Mouse (Mus musculus): ENCODE results near the gene Cenpa. TPM values are rescaled to one million over a fixed set of nuclear protein-coding genes. Genes with fewer than 3 reads are reported as not detected.

Cenpa gene
- polyA plus RNA-seq, 1 experiment from 2014 or later = 454 TPM

DNA sequence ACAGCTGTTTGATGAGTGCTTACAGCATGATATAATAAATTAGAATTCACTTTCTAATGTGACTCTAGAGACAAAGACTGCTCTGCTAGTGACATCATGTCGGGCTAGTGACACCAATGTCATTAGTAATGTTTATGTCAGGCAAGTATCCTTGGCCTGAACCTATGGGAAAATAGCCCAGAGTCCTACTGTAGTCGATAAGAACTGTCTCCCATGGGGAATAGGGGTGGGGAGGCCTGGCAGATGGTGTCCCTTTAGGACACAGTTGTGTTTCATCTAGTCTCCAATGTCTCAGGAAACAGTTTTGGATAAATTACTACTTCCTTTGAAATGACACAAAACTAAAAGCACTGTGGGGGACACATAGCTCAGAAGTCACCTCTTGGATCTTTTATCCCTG lies 20.5 kb upstream of the Cenpa start:
- Histone ChIP-seq H3K9ac (no peak overlapping the region), H3K36me3 (ENCODE audit: insufficient read depth) (no peaks in the 10 kb centered on the region), H3K4me2 (no peak overlapping the region), H3K9me3 (ENCODE audit: low read depth, low read length) (no peaks in the 10 kb centered on the region), H3K27ac (ENCODE audit: low read depth) (no peak overlapping the region), H3K4me3 (ENCODE audit: low read depth, low read length) (no peak overlapping the region), H3K4me1 (ENCODE audit: insufficient read depth) (no peaks in the 10 kb centered on the region), H3K27me3 (ENCODE audit: insufficient read depth, low read length) (no peaks in the 10 kb centered on the region)
- 41% methylated on average over 2 of the region's 2 CpGs for WGBS
- ATAC-seq (ENCODE audit: insufficient read depth) (no peak), DNase-seq (peak; percentile 25)
- no peak for TF ChIP-seq CTCF (IDR thresholded peaks at IDR 0.05; ENCODE audit: low read depth)

DNA sequence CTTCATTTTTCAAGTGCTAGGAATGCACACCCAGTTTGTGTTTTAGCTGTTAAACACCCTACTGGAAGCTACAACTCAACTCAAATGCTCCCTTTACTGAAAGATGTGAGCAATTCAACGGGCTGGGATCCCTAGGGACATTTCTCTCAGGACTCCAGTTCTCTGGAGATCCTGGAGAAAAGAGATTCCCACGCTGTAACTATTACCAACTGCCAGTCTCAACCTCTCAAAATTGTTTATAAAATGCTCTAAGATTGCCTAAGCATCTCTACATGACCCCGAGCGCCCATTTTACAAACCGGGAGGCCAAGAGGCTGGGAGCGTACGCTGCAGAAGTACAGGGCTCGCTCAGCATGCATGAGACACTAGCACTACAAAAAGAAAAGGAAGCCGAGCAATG lies 19.2 kb upstream of the Cenpa start:
- WGBS = 8% methylated on average over 9 of the region's 9 CpGs
- Histone ChIP-seq H3K4me1 (ENCODE audit: insufficient read depth) (no peaks in the 10 kb centered on the region), H3K36me3 (ENCODE audit: insufficient read depth) (no peaks in the 10 kb centered on the region), H3K27ac (ENCODE audit: low read depth) (peak overlapping the region; percentile 39; the same call in 1 of the 2 replicates), H3K9ac (peak overlapping the region; percentile 74), H3K4me2 (peak overlapping the region; percentile 93), H3K9me3 (ENCODE audit: low read depth, low read length) (no peaks in the 10 kb centered on the region), H3K27me3 (ENCODE audit: insufficient read depth, low read length) (no peaks in the 10 kb centered on the region), H3K4me3 (ENCODE audit: low read depth, low read length) (peak overlapping the region; percentile 83)
- DNase-seq (no peak), ATAC-seq (ENCODE audit: insufficient read depth) (peak; percentile 33)
- no peak for TF ChIP-seq CTCF (IDR thresholded peaks at IDR 0.05; ENCODE audit: low read depth)

DNA sequence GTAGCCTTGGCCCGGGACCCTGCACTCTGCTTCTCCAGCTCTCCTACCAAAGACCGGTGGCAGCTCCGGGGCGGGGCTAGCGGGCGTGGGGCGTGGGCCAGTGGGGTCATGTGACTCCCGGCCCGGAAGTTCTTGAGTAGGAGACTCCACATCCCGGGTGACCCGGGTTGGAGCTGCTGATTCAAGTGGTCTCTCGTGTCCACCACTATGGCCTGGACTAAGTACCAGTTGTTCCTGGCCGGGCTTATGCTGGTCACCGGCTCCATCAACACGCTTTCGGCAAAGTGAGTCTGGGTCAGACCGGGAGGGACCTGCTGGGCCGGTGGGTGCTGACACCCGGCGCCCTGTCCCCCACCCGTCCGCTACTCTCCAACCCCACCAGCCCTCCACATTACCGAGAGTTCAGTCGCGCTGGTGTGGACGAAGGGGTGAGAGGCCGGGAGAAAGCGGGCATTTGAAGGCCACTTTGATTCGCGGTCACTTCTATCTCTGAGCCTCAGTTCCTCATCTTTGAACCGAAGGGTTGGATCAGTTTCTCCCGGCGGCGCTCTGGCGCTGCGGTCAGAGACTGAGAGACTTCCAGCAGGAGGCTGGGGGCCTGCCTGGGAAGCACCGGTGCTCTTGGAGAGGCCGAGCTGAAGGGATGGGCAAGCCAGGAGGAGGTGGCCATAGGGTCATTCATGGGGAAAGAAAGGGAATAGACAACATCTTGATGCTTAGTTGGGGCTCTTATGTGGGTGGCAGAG lies 18.6 kb upstream of the Cenpa start, which contains the start of gene Slc35f6:
Gene Slc35f6 (plus strand): TSS at position 119 of the 746 bp plus-strand sequence.
- WGBS = under 1% methylated on average over 38 of the region's 38 CpGs
- H3K27me3 ChIP-seq (ENCODE audit: insufficient read depth, low read length) = no peaks in the 10 kb centered on the region
- H3K4me3 ChIP-seq (ENCODE audit: low read depth, low read length) = peak within 1 kb of the TSS; percentile 83
- H3K36me3 ChIP-seq (ENCODE audit: insufficient read depth) = no peaks in the 10 kb centered on the region
- ATAC-seq (ENCODE audit: insufficient read depth) = peak; percentile 95
- no peaks in the 10 kb centered on the region for H3K9me3 ChIP-seq (ENCODE audit: low read depth, low read length)
- no peaks in the 10 kb centered on the region for H3K4me1 ChIP-seq (ENCODE audit: insufficient read depth)
- H3K9ac ChIP-seq = peak within 1 kb of the TSS; percentile 74
- no peak for TF ChIP-seq CTCF (IDR thresholded peaks at IDR 0.05; ENCODE audit: low read depth)
- H3K27ac ChIP-seq (ENCODE audit: low read depth) = peak within 1 kb of the TSS; percentile 39; the same call in 1 of the 2 replicates
- peak within 1 kb of the TSS; percentile 93 for H3K4me2 ChIP-seq
- peak; percentile 92 for DNase-seq

- DNase-seq (no peak), ATAC-seq (ENCODE audit: insufficient read depth) (no peak)
- Histone ChIP-seq H3K4me1 (ENCODE audit: insufficient read depth) (no peaks in the 10 kb centered on the region), H3K9ac (no peak overlapping the region), H3K27me3 (ENCODE audit: insufficient read depth, low read length) (no peaks in the 10 kb centered on the region), H3K4me2 (peak overlapping the region; percentile 93; the same call in 1 of the 2 replicates), H3K36me3 (ENCODE audit: insufficient read depth) (peaks cover under 1% of the 10 kb centered on the region; the same call in 1 of the 2 replicates), H3K9me3 (ENCODE audit: low read depth, low read length) (no peaks in the 10 kb centered on the region), H3K4me3 (ENCODE audit: low read depth, low read length) (no peak overlapping the region), H3K27ac (ENCODE audit: low read depth) (no peak overlapping the region)
- TF ChIP-seq CTCF (IDR thresholded peaks at IDR 0.05; ENCODE audit: low read depth) = no peak
- 49% methylated on average over 4 of the region's 4 CpGs for WGBS
Observed at GRCm38 (mm10) chr5:30649558-30649957, 17.0 kb upstream of the Cenpa start.

- DNase-seq = no peak
- WGBS = 80% methylated on average over 3 of the region's 3 CpGs
- no peak overlapping the region for H3K27ac ChIP-seq (ENCODE audit: low read depth)
- no peak overlapping the region for H3K4me2 ChIP-seq
- H3K36me3 ChIP-seq (ENCODE audit: insufficient read depth) = peaks cover 9% of the 10 kb centered on the region; the same call in 1 of the 2 replicates
- no peak overlapping the region for H3K4me3 ChIP-seq (ENCODE audit: low read depth, low read length)
- no peaks in the 10 kb centered on the region for H3K9me3 ChIP-seq (ENCODE audit: low read depth, low read length)
- no peak overlapping the region for H3K9ac ChIP-seq
- no peaks in the 10 kb centered on the region for H3K27me3 ChIP-seq (ENCODE audit: insufficient read depth, low read length)
- ATAC-seq (ENCODE audit: insufficient read depth) = no peak
- H3K4me1 ChIP-seq (ENCODE audit: insufficient read depth) = no peaks in the 10 kb centered on the region
- no peak for TF ChIP-seq CTCF (IDR thresholded peaks at IDR 0.05; ENCODE audit: low read depth)
Observed at GRCm38 (mm10) chr5:30650756-30651155, 15.8 kb upstream of the Cenpa start.

- Histone ChIP-seq H3K27ac (ENCODE audit: low read depth) (no peak overlapping the region), H3K4me3 (ENCODE audit: low read depth, low read length) (no peak overlapping the region), H3K36me3 (ENCODE audit: insufficient read depth) (peaks cover 16% of the 10 kb centered on the region; the same call in 1 of the 2 replicates), H3K4me1 (ENCODE audit: insufficient read depth) (no peaks in the 10 kb centered on the region), H3K4me2 (no peak overlapping the region), H3K9me3 (ENCODE audit: low read depth, low read length) (no peaks in the 10 kb centered on the region), H3K27me3 (ENCODE audit: insufficient read depth, low read length) (no peaks in the 10 kb centered on the region), H3K9ac (no peak overlapping the region)
- DNase-seq = no peak
- TF ChIP-seq CTCF (IDR thresholded peaks at IDR 0.05; ENCODE audit: low read depth) = no peak
- 85% methylated on average over 3 of the region's 3 CpGs for WGBS
- ATAC-seq (ENCODE audit: insufficient read depth) = no peak
Observed at GRCm38 (mm10) chr5:30651554-30651953, 15.0 kb upstream of the Cenpa start.

GRCm38 (mm10) chr5:30653246-30653645 lies 13.3 kb upstream of the Cenpa start:
- WGBS = 69% methylated on average over 6 of the region's 6 CpGs
- no peaks in the 10 kb centered on the region for H3K9me3 ChIP-seq (ENCODE audit: low read depth, low read length)
- H3K27ac ChIP-seq (ENCODE audit: low read depth) = no peak overlapping the region
- H3K4me3 ChIP-seq (ENCODE audit: low read depth, low read length) = no peak overlapping the region
- no peaks in the 10 kb centered on the region for H3K27me3 ChIP-seq (ENCODE audit: insufficient read depth, low read length)
- H3K36me3 ChIP-seq (ENCODE audit: insufficient read depth) = peaks cover 33% of the 10 kb centered on the region; the same call in 1 of the 2 replicates
- no peak overlapping the region for H3K4me2 ChIP-seq
- DNase-seq = no peak
- no peak; the same call in 1 of the 2 replicates for ATAC-seq (ENCODE audit: insufficient read depth)
- H3K4me1 ChIP-seq (ENCODE audit: insufficient read depth) = no peaks in the 10 kb centered on the region
- no peak overlapping the region for H3K9ac ChIP-seq
- no peak for TF ChIP-seq CTCF (IDR thresholded peaks at IDR 0.05; ENCODE audit: low read depth)
